Mouse (Mus musculus) embryo, embryonic 9.5 days (tissue): ENCODE measurements around the gene Fam71e2.

ENCODE experiments used
- DNase-seq: peaks from one replicate; pipeline ENCODE4 v3.0.0-alpha.2; 2017; ENCODE audit errors: extremely low spot score

The Fam71e2 gene

DNA sequence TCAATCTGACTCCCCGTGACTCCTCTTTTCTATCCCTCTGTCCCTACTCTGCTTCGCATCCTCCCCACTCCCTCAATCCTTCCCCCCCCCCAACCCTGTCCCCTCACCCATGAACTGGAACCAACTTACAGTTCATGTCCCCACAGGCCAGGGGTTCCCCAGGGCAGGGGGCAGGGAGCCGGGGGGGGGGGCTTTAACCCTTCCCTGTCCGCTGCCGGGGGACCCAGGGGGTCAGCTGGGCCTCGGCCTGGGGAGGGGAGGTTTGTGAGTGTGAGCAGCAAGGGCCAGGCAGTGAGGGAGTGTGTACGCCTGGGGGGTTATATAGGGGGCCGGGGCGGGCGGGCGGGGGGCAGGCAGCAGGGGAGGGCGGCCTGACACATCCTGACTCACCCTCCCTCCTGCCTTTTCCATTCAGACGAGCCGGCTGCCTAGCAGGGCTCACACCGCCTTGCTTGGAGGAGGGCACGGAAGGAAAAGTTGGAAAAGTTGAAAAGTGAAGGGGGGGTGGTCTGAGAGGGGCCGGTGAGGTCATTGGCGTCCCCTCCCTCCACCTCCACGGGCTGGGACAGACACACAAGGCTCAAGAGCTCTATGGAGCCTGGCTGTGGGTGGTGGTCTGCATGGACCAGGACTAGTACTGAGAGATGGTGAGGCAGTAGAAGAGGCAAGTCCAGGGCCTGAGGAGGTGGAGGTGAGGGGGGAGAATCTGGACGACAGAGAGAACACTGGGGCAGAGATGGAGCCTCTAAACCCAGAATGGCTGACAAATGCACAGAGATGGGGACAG lies 6.9 kb upstream of the Fam71e2 start:
- DNase-seq = no peak

DNA sequence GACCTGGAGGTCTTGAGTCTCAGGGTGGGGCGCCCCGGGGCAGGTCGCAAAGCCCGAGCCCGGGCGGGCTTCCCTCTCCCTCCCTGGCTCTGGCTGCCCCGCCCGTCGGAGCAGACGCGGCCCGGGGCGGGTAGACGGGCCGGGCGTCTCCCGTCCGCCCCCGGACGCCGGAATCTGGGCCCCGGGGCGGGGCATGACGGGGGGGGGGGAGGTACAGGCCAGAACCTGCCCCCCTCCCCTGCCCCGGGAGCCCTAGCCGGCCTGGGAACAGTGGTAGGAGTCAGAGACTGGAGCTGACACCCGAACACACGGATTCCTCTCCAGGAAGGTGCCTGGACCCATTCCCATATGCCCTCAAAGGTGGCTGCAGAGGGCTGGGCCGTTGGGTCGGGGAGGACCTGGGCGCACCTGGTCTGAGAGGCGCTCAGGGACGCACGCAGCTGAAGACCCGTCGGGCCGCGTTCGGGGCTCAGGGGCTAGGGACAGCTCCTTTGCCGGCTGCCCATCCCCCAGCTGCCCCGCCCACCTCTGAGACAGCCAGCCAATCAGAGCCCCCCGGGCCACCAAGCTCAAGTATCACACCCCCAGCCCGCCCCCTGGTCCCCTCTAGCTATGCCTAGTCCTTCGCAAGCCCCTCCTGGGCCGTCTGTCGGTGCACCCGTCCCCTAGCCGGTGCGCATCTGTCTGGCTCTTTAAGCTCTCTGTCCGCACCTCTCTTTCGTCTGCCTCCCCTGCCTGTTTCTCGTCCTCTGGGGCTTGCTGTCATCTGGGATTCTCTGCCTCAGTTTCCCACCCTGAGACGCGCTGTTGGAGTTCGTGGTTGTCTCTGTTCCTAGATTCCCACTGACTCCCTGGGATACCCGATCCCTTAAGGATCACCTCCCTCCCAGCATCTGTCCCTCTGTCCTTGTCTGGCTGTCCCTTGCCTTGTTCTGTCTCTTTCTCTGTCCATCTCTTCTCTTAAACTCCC lies 6.0 kb upstream of the Fam71e2 start:
- DNase-seq = peak; percentile 86

DNA sequence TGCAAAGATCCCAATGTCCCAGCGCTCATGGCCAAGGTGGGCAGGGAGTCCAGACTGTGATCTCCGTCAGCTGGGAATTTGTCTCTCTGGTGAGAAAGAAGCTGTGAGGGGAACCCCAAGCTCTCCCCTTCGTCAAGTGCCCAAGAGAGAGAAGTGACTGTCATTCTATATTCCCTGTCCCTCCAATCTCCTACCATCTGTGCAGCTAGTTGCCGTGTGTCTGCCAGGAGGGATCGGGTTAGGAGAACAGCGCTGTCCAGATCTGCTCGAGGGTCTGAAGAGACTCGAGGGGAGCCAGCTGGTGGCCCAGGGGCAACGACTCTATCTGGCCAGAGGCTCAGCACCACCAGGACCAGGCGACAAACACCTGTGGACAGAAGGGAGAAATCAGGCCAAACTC lies 5.0 kb upstream of the Fam71e2 start:
- no peak for DNase-seq

DNA sequence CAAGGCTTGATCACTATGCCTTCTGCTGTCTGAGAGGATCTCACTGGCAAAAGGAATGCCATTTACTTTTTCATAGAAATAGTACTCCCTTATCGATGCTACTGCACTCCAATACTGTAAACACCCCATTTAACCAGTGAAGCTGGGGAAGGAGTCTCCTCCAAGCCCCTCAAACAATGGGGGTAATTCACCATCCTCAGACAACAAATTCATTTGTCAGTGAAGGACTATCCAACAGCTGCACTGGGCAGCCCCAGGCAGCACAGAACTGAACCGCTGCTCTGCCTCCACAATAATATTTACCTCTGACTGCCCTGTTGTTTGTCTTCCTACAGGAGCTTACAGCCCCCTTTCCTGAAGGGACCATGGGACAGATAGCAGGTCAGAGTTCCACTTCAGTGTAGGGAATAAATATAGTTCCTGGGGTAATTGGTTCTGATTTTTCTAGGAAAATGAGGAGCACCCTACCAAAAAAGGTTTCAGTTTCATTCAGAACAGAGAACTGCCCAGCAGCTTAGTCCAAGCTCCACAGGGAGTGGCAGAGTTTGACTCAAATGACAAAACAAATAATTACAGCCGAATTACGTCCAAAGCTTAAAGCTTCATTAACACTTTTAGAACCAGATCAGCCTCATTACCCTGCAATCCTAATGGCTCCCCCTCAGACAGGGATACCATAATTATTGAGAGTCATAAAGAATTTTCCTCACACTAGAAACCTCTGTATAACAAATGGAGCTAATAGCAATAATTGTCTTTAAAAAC lies 6.0 kb downstream of the Fam71e2 start:
- DNase-seq = no peak

DNA sequence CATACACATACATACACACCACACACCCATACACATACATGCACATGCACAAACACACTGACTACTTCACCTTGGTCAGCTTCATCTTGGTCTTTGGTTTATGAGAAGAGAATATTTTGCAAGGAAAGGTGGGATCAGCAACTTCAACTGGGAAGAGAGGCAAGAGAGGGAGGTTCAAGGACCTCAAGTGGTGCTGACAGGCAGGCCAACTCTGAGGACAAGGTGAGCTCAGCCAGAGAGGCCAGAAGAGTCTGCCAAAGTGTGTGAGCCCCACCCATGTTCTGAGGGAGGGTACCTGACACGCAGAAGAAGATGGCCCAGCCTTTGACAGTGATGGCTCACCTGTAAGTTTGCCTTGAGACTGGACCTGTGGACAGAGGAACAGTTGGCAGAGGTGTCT lies 11.4 kb downstream of the Fam71e2 start:
- DNase-seq = no peak

DNA sequence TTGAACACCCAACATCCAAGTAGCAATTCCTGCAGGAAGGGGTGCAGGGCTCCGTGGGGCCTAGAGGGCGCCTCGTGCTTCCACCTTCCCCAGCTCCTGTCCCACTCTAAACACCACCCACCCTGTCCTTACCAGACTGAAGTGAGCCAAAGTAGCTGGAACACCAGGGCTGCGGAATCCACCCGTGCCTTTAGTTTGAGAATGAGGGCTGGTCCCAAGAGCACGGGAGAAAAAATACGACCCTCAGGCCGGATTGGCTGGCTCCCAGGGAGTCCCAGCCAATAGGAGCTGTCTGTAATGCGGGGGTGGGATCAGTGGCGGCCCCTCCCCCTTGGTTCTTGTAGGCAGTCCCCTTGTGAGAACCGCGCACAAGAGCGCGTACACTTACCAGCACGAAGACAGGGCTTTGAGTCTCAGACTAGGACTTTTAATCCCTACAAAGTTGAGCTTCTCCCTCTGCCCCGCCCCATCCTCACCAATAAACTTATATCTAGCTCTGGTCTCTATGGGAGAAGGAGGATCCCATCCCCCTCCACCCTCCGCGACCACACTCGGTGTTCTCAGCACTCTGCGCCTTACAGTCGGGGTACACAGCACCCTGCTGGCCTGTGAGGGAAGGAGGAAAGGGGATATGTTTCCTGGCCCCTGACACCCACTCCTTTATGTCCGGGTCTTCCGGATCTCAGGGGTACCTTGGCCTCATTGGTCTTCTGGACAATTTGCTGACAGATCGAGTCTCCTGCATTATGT lies 18.1 kb downstream of the Fam71e2 start, which contains the start of gene Cox6b2:
Cox6b2 (minus strand) TSS at position 274 of the 750 bp plus-strand sequence.
- peak; percentile 90 for DNase-seq

DNA sequence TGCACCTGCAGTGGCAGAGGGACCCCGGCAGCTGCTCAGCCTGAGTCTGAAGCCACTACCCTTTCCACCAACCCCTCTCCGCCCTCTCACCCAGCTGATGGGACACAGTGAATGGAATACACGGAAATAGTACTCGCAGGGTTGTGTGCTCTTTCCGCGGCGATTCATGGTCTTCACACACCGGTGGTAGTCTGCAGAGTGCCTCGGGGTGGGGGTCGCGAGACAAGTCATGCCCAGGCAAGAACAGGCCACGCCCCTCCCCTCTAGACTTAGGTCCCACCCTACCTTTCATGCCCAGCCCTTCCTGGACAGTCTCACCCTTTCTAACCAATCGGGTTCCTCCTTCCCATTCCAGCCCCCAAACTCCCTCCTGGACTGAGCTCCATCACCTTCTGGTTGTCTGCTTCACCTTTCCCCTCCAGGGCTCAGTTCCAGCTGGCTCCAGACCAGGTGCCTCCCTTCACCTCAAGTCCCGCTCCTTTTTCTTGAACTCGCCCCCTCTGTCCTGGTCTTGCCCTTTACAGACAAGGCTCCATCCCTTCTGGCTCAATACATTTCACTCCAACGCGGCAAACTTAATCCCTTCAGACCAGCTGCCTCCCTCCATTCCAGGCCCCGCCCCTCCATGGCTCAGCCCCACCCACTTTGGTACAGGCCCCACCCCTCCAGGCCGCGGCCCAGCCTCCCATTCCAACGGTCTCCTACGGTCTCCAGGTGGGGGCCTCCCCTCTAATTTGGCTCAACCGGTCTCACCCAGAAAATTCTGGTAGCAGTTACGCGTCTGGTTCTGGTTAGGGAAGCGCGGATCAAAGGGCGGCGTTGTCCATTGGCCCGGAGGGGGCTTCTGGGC lies 18.9 kb downstream of the Fam71e2 start:
- peak; percentile 80 for DNase-seq

DNA sequence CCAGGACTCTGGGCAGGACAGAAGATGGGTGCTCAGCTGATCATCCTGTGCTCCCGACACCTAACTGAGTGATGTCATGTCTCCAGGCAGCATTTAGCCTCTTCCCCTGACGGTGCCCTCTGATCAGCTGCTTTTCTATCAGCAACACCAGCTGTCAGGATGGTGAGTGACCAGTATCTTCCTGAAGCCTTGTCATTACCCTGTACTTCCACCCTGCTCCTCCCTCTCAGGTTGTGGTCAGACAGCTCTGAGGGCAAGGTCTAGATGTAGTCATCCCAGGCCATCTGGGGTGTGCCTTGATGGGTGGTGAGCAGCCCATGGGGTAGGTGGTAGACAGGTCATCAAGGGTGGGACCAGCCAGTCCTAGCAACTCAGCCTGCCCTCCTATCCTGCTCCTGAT lies 21.9 kb downstream of the Fam71e2 start:
- no peak for DNase-seq

DNA sequence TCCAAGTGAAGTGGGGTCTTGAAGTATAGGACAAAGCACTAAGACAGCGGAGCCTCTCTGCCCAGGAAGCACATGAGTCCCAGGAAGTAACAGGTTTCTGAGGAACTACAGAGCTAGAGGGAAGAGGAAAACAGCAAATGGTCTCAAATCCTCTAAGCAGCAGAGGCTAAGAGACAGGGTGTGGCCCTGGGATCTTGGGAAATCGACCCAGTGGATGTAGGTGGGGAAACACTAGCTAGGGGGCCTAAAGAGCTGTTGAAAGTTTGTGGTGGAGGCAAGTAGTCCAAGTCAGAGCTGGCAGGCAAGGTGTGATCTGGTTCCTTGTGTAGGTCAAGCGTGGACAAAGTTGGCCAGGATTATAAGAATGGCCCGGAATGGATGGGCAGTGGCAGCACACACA lies 22.8 kb downstream of the Fam71e2 start:
- no peak for DNase-seq

DNA sequence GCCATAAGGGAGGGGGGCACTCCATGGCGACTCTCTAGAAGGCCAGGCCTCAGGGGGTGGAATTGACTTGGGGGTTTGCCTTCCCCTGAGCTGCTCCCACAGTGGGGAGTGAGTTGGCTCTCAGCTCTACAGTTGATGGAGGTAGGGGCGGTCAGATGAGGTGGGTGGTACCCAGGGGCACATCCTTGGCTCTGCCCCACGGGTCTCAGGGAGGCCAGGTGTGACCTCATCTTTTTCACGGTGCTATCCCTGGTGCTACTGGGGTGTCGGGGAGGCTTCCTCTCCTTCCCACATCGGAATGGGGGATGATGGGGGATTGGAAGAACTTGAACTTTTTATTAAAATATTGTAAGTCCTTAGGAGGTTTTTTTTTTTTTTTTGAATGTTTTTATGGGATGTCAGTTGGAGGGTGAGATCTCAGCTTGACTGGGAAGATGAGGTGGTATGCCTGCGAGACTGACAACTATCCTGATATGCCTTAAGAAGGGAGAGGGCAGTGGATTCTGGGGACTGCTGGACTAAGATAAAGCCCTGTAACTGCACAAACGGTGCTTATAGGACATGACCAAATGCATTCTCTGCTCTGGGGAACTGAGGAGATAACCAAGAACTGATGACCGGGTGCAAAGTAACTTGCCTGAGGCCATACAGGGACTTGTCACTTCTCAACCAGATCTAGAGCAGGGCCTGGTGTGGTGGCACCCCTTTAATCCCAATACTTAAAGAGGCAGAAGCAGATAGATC lies 23.8 kb downstream of the Fam71e2 start:
- no peak for DNase-seq

DNA sequence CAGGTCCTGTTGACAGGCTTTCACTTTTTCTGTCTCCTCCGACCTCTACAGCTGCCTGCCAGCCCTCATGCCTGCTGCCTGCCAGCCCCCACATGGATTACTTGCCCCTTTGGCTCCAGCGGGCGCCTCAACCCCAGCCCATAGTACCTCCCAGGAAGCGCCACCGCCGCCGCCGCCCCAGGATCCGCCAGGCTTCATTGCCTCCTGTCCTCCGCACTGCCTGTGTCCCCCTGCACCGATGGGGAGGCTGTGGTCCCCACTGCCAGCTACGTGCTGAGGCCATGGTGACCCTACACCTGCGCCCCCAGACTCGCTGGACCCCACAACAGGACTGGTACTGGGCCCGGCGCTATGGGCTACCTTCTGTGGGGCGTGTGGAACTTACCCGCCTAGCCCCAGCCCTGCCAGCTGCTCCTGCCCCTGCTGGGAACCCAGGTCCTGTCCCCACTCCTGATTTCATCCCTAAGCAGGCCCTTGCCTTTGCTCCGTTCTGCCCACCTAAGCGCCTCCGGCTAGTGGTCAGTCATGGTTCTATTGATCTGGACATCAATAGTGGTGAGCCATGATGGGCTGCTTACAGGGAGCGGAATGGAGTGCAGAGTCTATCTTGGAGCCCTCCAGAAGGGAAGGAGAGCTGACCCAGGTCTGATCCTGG lies 24.6 kb downstream of the Fam71e2 start:
- no peak for DNase-seq

DNA sequence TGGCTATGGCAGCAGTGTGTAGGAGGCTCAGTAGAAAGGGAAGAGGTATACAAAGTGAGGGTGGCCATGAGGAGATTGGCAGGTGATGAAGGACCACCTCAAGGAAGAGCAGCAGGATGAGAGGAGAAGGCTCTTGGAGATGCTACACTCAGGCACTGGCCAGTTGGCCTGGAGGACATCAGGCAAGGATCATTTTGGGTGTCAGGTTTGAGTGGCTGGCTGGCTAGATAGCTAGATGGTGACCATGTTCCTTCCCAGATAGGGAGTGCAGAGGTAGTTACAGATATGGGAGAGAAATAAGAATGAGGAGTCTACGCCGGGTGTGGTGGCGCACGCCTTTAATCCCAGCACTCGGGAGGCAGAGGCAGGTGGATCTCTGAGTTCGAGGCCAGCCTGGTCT lies 26.2 kb downstream of the Fam71e2 start:
- DNase-seq = no peak

DNA sequence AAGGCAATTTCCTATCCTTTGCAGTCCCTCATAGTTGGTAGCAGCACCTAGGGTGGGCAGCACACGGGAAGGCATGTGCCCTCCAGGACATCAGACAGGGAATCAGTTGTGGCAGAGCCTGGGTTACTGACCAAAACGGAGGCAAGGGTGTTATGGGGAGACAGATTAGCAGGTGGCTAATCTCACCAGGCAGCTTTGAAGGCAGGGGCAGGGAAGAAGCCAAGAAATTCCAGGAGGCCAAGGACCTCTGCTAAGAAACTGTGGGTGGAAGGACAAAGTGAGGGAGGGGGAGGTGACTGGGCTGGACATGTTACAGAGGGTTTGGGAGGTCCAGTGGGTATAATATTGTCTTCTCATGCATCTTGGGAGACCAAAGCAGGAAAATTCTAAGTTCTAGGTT lies 27.7 kb downstream of the Fam71e2 start:
- no peak for DNase-seq

DNA sequence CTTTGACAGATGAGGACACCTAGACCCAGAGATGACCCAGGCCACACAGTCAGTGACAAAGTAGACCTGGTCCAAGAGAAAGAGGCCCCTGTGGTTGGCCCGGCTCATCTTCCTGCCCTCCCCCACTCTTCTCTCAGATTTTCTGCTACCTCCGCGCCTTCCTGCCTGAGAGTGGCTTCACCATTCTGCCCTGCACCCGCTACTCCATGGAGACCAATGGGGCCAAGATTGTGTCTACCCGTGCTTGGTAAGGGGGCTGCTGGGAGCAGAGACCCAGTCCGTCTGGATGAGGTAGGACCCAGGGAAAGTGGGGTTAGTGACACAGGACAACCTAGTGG lies 28.7 kb downstream of the Fam71e2 start:
- no peak for DNase-seq

DNA sequence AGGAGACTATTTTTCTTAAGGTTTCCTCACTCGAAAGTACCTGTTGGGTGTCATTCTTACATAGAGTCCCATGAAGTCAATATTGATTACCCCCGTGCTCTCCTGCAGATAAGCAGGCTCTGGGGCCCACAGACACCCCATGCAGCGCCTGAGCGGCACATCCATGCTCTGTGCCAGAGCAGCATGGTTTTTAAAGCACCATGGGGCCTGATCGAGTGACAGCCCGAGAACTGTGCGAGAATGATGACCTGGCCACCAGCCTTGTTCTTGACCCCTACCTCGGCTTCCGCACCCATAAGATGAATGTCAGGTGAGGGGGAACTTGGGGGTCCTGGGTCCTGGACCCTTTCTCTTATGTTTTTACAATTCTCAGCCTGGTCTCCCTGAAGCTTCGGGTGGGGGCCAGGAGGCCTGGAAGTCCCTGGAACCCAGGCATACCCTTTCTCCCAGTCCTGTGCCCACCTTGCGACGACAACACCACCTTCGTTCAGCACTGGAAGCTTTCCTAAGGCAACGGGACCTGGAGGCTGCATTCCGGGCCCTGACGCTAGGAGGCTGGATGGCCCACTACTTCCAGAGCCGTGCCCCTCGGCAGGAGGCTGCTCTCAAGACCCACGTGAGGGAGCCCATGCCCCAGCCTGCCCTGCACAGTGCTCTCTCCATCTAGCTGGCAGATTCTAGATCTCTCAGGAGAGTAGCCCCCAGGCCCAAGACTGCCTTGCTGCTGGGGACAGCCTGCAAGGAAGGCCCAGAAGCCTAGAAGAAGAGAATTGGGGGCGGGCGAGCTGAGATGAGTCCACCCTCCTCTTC lies 29.2 kb downstream of the Fam71e2 start:
- no peak for DNase-seq

DNA sequence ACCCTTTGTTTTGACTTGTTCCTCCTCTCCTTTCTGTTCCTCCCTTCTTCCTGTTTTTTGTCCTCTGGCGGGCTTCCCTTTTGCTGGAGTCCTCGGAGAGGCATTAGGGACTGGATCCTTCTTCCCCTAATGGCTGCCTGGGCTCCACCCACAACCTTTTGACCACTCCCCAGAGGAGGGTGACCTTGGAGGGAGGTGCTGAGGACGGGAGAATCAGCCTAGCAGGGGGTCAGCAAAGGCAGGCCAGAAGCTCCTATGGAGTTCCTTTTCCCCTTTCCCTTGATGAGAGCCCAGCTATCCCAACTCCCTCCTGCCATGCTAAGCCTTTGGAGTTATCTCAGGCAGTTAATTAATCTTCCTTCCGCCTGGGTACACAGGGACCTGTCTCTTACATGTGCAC lies 30.0 kb downstream of the Fam71e2 start:
- DNase-seq = peak; percentile 69

DNA sequence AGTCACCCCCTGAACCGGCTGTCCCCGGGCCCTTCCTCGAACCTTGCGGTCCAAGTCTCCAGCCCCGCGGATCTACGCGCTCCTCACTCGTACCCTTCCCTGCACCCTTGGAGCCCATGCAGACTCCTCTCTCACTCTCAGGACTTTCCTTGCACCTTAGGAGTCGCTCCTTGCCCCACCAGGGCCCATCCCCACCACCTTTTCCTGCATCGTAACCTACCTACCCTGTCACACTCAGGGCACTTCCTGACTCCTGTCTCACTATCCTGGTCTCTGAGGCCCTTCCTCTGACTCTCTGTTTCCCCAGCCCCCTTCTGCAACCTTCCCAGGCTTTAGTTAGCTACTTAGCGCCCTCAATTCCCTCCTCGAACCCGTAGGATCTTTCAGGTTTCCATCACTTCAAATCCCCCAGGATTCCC lies 30.8 kb downstream of the Fam71e2 start:
- no peak for DNase-seq

DNA sequence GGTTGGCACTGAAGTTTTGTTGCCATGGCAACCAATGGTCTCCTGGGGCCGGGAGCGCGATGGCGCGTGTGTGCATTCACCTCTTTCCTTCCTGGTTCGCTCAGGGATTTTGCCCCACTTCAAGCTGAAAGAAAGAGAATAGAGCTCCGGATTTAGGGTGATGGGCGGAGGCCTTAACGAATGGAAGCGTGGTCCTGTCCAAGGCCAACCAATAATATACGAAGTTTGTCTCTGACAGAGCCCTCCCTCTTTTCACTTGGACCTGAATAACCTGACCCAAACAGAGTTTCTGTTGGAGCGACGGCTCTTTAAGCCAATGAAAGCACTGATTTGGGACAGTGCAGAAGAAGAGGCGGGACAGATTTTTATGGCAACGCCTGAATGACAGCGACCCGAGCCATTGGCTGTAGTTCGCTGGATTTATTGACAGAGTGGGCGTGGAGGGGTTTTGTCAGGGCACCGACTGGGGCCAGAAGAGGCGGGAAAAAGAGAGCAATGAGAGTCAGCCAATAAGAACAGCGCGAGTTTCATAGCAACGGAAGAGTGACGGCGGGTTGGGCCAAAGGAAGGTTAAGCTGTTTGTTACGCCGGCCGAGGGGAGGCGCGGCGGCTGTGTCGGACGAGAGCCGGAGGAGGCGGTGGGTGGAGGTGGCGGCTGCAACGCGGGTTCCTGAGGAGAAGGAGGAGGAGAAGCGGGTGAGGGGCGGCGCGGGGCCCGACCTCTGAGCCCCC lies 31.4 kb downstream of the Fam71e2 start, which contains the start of gene Kmt5c:
Kmt5c (plus strand) TSS at position 572 of the 732 bp plus-strand sequence.
- DNase-seq = peak; percentile 96
